Mouse (Mus musculus): ENCODE data around the gene Olfr10. TPM values are rescaled to one million over a fixed set of nuclear protein-coding genes. Genes with fewer than 3 reads are reported as not detected.

Olfr10 gene
- polyA plus RNA-seq, 1 experiment from 2014 or later, result not detected

- Histone ChIP-seq H3K4me2 (ENCODE audit: low read length) (no peak overlapping the region), H3K27ac (replicated peaks in 1 of 2; ENCODE audit: control insufficient read depth in 1 of 2, insufficient read depth in 1 of 2, low read depth in 2 of 2, low read length in 2 of 2) (no peak overlapping the region), H3K36me3 (ENCODE audit: control insufficient read depth, insufficient read depth, low read length) (peaks cover 52% of the 10 kb centered on the region), H3K9ac (ENCODE audit: low read length) (no peak overlapping the region), H3K9me3 (ENCODE audit: control insufficient read depth, low read length) (no peaks in the 10 kb centered on the region), H3K27me3 (ENCODE audit: control insufficient read depth, insufficient read depth, low read length) (no peaks in the 10 kb centered on the region), H3K4me1 (ENCODE audit: control insufficient read depth in 2 of 2, insufficient read depth in 2 of 2, low read length in 2 of 2) (peaks cover 13 to 30% of the 10 kb centered on the region in 2 experiments), H3K4me3 (ENCODE audit: control insufficient read depth in 1 of 2, insufficient read depth in 1 of 2, low read depth in 1 of 2, low read length in 2 of 2) (no peak overlapping the region)
- ATAC-seq (ENCODE audit: insufficient number of reproducible peaks, insufficient read depth, low FRiP score, low read depth), result no peak
- WGBS, result 89% methylated on average over 7 of the region's 7 CpGs
These were observed 40.5 kb upstream of the Olfr10 start for GRCm38 (mm10) chr11:49264081-49264480.

- Histone ChIP-seq H3K36me3 (ENCODE audit: control insufficient read depth, insufficient read depth, low read length) (peaks cover 49% of the 10 kb centered on the region), H3K27ac (replicated peaks in 1 of 2; ENCODE audit: control insufficient read depth in 1 of 2, insufficient read depth in 1 of 2, low read depth in 2 of 2, low read length in 2 of 2) (no peak overlapping the region), H3K9ac (ENCODE audit: low read length) (no peak overlapping the region), H3K4me3 (ENCODE audit: control insufficient read depth in 1 of 2, insufficient read depth in 1 of 2, low read depth in 1 of 2, low read length in 2 of 2) (no peak overlapping the region), H3K27me3 (ENCODE audit: control insufficient read depth, insufficient read depth, low read length) (no peaks in the 10 kb centered on the region), H3K4me1 (ENCODE audit: control insufficient read depth in 2 of 2, insufficient read depth in 2 of 2, low read length in 2 of 2) (peaks cover 13 to 30% of the 10 kb centered on the region in 2 experiments), H3K9me3 (ENCODE audit: control insufficient read depth, low read length) (no peaks in the 10 kb centered on the region), H3K4me2 (ENCODE audit: low read length) (no peak overlapping the region)
- no peak for ATAC-seq (ENCODE audit: insufficient number of reproducible peaks, insufficient read depth, low FRiP score, low read depth)
- 75% methylated on average over 11 of the region's 11 CpGs for WGBS
These were observed 39.9 kb upstream of the Olfr10 start for GRCm38 (mm10) chr11:49264622-49265021.

DNA sequence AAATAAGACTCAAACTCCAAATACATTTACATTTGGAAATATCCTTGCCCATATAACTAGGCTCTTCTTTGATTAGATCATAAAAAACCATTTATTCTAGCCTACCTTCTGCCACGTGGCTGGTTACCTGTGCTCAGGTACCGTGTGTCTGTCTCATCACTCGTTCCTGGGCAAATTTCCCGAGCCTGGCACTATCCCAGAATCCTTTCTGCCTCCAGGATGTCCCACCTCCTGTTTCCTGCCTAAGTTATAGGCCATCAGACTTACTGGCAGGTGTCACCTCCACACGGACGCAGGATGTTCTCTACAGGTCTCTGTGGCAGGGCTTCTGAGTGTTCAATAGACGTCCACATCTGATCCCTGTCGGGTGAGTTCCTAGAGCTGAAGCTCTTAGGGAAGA is 39.4 kb upstream of the Olfr10 start:
- Histone ChIP-seq H3K27ac (replicated peaks in 1 of 2; ENCODE audit: control insufficient read depth in 1 of 2, insufficient read depth in 1 of 2, low read depth in 2 of 2, low read length in 2 of 2) (no peak overlapping the region), H3K9ac (ENCODE audit: low read length) (no peak overlapping the region), H3K27me3 (ENCODE audit: control insufficient read depth, insufficient read depth, low read length) (no peaks in the 10 kb centered on the region), H3K4me3 (ENCODE audit: control insufficient read depth in 1 of 2, insufficient read depth in 1 of 2, low read depth in 1 of 2, low read length in 2 of 2) (no peak overlapping the region), H3K4me2 (ENCODE audit: low read length) (no peak overlapping the region), H3K4me1 (ENCODE audit: control insufficient read depth in 2 of 2, insufficient read depth in 2 of 2, low read length in 2 of 2) (peaks cover 13 to 30% of the 10 kb centered on the region in 2 experiments), H3K36me3 (ENCODE audit: control insufficient read depth, insufficient read depth, low read length) (peaks cover 45% of the 10 kb centered on the region), H3K9me3 (ENCODE audit: control insufficient read depth, low read length) (no peaks in the 10 kb centered on the region)
- WGBS, result 87% methylated on average over 8 of the region's 8 CpGs
- no peak for ATAC-seq (ENCODE audit: insufficient number of reproducible peaks, insufficient read depth, low FRiP score, low read depth)

GRCm38 (mm10) chr11:49266671-49267070 is 37.9 kb upstream of the Olfr10 start:
- no peaks in the 10 kb centered on the region for H3K9me3 ChIP-seq (ENCODE audit: control insufficient read depth, low read length)
- H3K27me3 ChIP-seq (ENCODE audit: control insufficient read depth, insufficient read depth, low read length), result no peaks in the 10 kb centered on the region
- no peak overlapping the region for H3K4me2 ChIP-seq (ENCODE audit: low read length)
- H3K4me3 ChIP-seq (ENCODE audit: control insufficient read depth in 1 of 2, insufficient read depth in 1 of 2, low read depth in 1 of 2, low read length in 2 of 2), result no peak overlapping the region
- peaks cover 29% of the 10 kb centered on the region for H3K36me3 ChIP-seq (ENCODE audit: control insufficient read depth, insufficient read depth, low read length)
- H3K4me1 ChIP-seq (ENCODE audit: control insufficient read depth in 2 of 2, insufficient read depth in 2 of 2, low read length in 2 of 2), result peaks cover 13 to 18% of the 10 kb centered on the region in 2 experiments
- 33% methylated on average over 6 of the region's 6 CpGs for WGBS
- no peak for ATAC-seq (ENCODE audit: insufficient number of reproducible peaks, insufficient read depth, low FRiP score, low read depth)
- no peak overlapping the region; the same call in 1 of the 2 replicates for H3K9ac ChIP-seq (ENCODE audit: low read length)
- peak overlapping the region; percentile 14 to 77 for H3K27ac ChIP-seq (replicated peaks in 1 of 2; ENCODE audit: control insufficient read depth in 1 of 2, insufficient read depth in 1 of 2, low read depth in 2 of 2, low read length in 2 of 2)

- Histone ChIP-seq H3K4me1 (ENCODE audit: control insufficient read depth in 2 of 2, insufficient read depth in 2 of 2, low read length in 2 of 2) (peaks cover 13 to 18% of the 10 kb centered on the region in 2 experiments), H3K27ac (replicated peaks in 1 of 2; ENCODE audit: control insufficient read depth in 1 of 2, insufficient read depth in 1 of 2, low read depth in 2 of 2, low read length in 2 of 2) (peak overlapping the region; percentile 14 to 77), H3K9me3 (ENCODE audit: control insufficient read depth, low read length) (no peaks in the 10 kb centered on the region), H3K4me2 (ENCODE audit: low read length) (no peak overlapping the region), H3K4me3 (ENCODE audit: control insufficient read depth in 1 of 2, insufficient read depth in 1 of 2, low read depth in 1 of 2, low read length in 2 of 2) (no peak overlapping the region), H3K36me3 (ENCODE audit: control insufficient read depth, insufficient read depth, low read length) (peaks cover 23% of the 10 kb centered on the region), H3K27me3 (ENCODE audit: control insufficient read depth, insufficient read depth, low read length) (no peaks in the 10 kb centered on the region), H3K9ac (ENCODE audit: low read length) (no peak overlapping the region)
- 66% methylated on average over 10 of the region's 10 CpGs for WGBS
- ATAC-seq (ENCODE audit: insufficient number of reproducible peaks, insufficient read depth, low FRiP score, low read depth), result no peak
These were observed 37.2 kb upstream of the Olfr10 start for GRCm38 (mm10) chr11:49267316-49267715.

DNA sequence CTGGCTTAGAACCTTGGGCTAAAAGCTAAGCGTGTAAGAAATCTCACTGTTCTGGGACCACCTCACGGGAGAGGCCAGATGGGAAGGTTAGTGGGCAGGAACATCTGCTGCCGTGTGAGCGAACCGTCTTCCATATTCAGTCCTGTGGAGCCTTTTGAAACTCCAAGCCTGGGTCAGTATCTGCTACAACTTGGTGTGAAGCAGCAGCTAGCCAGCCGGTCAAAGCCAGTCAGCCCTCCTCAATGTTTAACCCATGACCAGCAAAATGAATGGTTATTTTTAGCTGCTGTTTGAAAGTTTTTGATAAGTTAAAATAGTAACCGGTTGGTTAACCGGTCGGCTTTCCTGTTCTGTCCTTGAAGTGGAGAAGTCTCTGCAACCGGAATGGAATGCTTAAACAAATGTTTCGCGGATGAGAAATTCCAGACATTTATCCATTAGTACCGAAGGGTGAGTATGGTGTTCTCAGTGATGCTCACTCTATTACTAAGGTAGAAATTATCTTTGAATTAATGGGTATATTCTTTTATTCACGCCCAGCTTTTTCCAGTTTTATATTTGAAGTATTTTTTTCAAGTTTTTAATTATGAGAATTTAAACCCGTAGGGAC is 36.5 kb upstream of the Olfr10 start:
- H3K27ac ChIP-seq (replicated peaks in 1 of 2; ENCODE audit: control insufficient read depth in 1 of 2, insufficient read depth in 1 of 2, low read depth in 2 of 2, low read length in 2 of 2), result peak overlapping the region; percentile 77 to 84
- peaks cover 13 to 18% of the 10 kb centered on the region in 2 experiments for H3K4me1 ChIP-seq (ENCODE audit: control insufficient read depth in 2 of 2, insufficient read depth in 2 of 2, low read length in 2 of 2)
- 36% methylated on average over 15 of the region's 15 CpGs for WGBS
- no peaks in the 10 kb centered on the region for H3K9me3 ChIP-seq (ENCODE audit: control insufficient read depth, low read length)
- peaks cover 15% of the 10 kb centered on the region for H3K36me3 ChIP-seq (ENCODE audit: control insufficient read depth, insufficient read depth, low read length)
- ATAC-seq (ENCODE audit: insufficient number of reproducible peaks, insufficient read depth, low FRiP score, low read depth), result no peak
- H3K9ac ChIP-seq (ENCODE audit: low read length), result no peak overlapping the region
- no peaks in the 10 kb centered on the region for H3K27me3 ChIP-seq (ENCODE audit: control insufficient read depth, insufficient read depth, low read length)
- H3K4me2 ChIP-seq (ENCODE audit: low read length), result peak overlapping the region; percentile 30
- no peak overlapping the region for H3K4me3 ChIP-seq (ENCODE audit: control insufficient read depth in 1 of 2, insufficient read depth in 1 of 2, low read depth in 1 of 2, low read length in 2 of 2)

DNA sequence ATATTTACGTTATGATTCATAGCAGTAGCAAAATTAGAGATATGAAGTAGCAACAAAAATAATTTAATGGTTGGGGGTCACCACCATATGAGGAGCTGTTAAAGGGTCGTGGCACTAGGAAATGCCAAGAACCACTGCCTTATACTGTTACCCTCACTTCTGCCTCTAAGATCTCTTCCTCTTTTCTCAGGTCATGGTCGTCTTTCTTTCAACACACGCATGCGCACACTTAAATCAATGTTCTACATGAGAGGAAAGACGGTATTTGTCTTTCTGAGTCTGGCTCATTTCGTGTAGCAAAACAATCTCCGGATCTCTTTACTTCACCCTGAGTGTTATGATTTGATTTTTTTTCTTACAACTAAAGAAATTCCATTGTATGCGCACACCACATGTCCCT is 34.8 kb upstream of the Olfr10 start:
- WGBS, result 93% methylated on average over 9 of the region's 9 CpGs
- ATAC-seq (ENCODE audit: insufficient number of reproducible peaks, insufficient read depth, low FRiP score, low read depth), result no peak
- Histone ChIP-seq H3K4me2 (ENCODE audit: low read length) (no peak overlapping the region), H3K9me3 (ENCODE audit: control insufficient read depth, low read length) (no peaks in the 10 kb centered on the region), H3K27me3 (ENCODE audit: control insufficient read depth, insufficient read depth, low read length) (no peaks in the 10 kb centered on the region), H3K4me3 (ENCODE audit: control insufficient read depth in 1 of 2, insufficient read depth in 1 of 2, low read depth in 1 of 2, low read length in 2 of 2) (no peak overlapping the region), H3K36me3 (ENCODE audit: control insufficient read depth, insufficient read depth, low read length) (0 out of 2 replicates have a peak, but pooled peaks cover under 1% of the 10 kb centered on the region), H3K4me1 (ENCODE audit: control insufficient read depth in 2 of 2, insufficient read depth in 2 of 2, low read length in 2 of 2) (peaks cover 13 to 18% of the 10 kb centered on the region in 2 experiments), H3K9ac (ENCODE audit: low read length) (no peak overlapping the region), H3K27ac (replicated peaks in 1 of 2; ENCODE audit: control insufficient read depth in 1 of 2, insufficient read depth in 1 of 2, low read depth in 2 of 2, low read length in 2 of 2) (no peak overlapping the region)

DNA sequence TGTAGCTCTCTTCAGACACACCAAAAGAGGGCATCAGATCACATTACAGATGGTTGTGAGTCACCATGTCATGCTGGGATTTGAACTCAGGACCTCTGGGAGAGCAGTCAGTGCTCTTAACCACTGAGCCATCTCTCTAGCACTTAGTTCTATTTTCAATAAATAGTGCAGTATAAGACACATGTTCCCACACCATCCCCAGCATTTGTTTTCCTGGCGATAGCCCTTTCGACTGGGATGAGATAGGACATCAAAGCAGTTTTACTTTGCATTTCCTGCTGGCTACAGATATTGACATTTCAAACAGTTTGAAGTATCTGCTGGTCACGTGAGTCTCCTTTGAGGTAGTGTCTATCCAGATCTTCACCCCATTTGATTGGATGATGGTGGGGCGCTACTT is 34.2 kb upstream of the Olfr10 start:
- no peak overlapping the region for H3K4me2 ChIP-seq (ENCODE audit: low read length)
- H3K27me3 ChIP-seq (ENCODE audit: control insufficient read depth, insufficient read depth, low read length), result no peaks in the 10 kb centered on the region
- H3K27ac ChIP-seq (replicated peaks in 1 of 2; ENCODE audit: control insufficient read depth in 1 of 2, insufficient read depth in 1 of 2, low read depth in 2 of 2, low read length in 2 of 2), result no peak overlapping the region
- H3K9me3 ChIP-seq (ENCODE audit: control insufficient read depth, low read length), result no peaks in the 10 kb centered on the region
- H3K36me3 ChIP-seq (ENCODE audit: control insufficient read depth, insufficient read depth, low read length), result no peaks in the 10 kb centered on the region
- no peak overlapping the region for H3K4me3 ChIP-seq (ENCODE audit: control insufficient read depth in 1 of 2, insufficient read depth in 1 of 2, low read depth in 1 of 2, low read length in 2 of 2)
- H3K9ac ChIP-seq (ENCODE audit: low read length), result no peak overlapping the region
- no peak for ATAC-seq (ENCODE audit: insufficient number of reproducible peaks, insufficient read depth, low FRiP score, low read depth)
- WGBS, result 82% methylated on average over 4 of the region's 4 CpGs
- H3K4me1 ChIP-seq (ENCODE audit: control insufficient read depth in 2 of 2, insufficient read depth in 2 of 2, low read length in 2 of 2), result peaks cover 13 to 18% of the 10 kb centered on the region in 2 experiments
